Mouse (Mus musculus) MEL (cell line): Measurements from ENCODE around the gene Epha10. TPM values are rescaled to one million over a fixed set of nuclear protein-coding genes. Genes with fewer than 3 reads are reported as not detected.

Source experiments
- DNase-seq: peaks from one replicate; pipeline ENCODE4 v3.0.0; 2011; ENCODE audit warnings: low read depth, low spot score
- H3K27ac ChIP-seq: 2 replicates; pipeline ENCODE4 v1.5.1; 2012; ENCODE audit warnings: low read depth, mild to moderate bottlenecking, control low read depth, low read length, moderate library complexity; ENCODE audit not compliant: control insufficient read depth
- H3K27me3 ChIP-seq, 2 experiments: fragments of 150-350 bp in 1 of 2; sonication (generic) in 1 of 2; 2 replicates each; pipeline ENCODE4 v1.6.1; 2012; ENCODE audit warnings: low read length in 2 of 2, mild to moderate bottlenecking in 2 of 2, improper control_type of control experiment in 1 of 2, moderate library complexity in 1 of 2; ENCODE audit not compliant: insufficient read depth in 2 of 2, control insufficient read depth in 1 of 2
- H3K36me3 ChIP-seq, 2 experiments: 2 replicates each; pipeline ENCODE4 v1.6.1; 2012 to 2014; ENCODE audit warnings: low read length in 2 of 2, improper control_type of control experiment in 1 of 2, inconsistent platforms in 1 of 2, mild to moderate bottlenecking in 1 of 2; ENCODE audit not compliant: insufficient read depth in 2 of 2, control insufficient read depth in 1 of 2
- H3K4me1 ChIP-seq, 2 experiments: fragments of 150-350 bp in 1 of 2; sonication (generic) in 1 of 2; 2 replicates each; pipeline ENCODE4 v1.6.1; 2012; ENCODE audit warnings: low read length in 2 of 2, improper control_type of control experiment in 1 of 2, mild to moderate bottlenecking in 1 of 2; ENCODE audit not compliant: insufficient read depth in 2 of 2, control insufficient read depth in 1 of 2
- H3K4me3 ChIP-seq, 2 experiments: fragments of 150-350 bp in 1 of 2; sonication (generic) in 1 of 2; 2 replicates each; pipeline ENCODE4 v1.5.1; 2012; ENCODE audit warnings: low read depth in 2 of 2, low read length in 2 of 2, mild to moderate bottlenecking in 2 of 2, moderate library complexity in 2 of 2, control low read depth in 1 of 2, improper control_type of control experiment in 1 of 2; ENCODE audit not compliant: control insufficient read depth in 1 of 2, insufficient read depth in 1 of 2
- H3K79me2 ChIP-seq: 2 replicates; pipeline ENCODE4 v1.6.1; 2012; ENCODE audit warnings: mild to moderate bottlenecking, low read length, moderate library complexity; ENCODE audit not compliant: control insufficient read depth, poor library complexity, insufficient read depth
- H3K9ac ChIP-seq: 2 replicates; pipeline ENCODE4 v1.6.1; 2012; ENCODE audit warnings: low read depth, mild to moderate bottlenecking, control low read depth, low read length, moderate library complexity; ENCODE audit not compliant: control insufficient read depth, poor library complexity, severe bottlenecking
- H3K9me3 ChIP-seq: fragments of 150-350 bp; sonication (generic); replicated peaks from 2 replicates; pipeline ENCODE4 v1.6.1; 2012; ENCODE audit warnings: mild to moderate bottlenecking, low read length, improper control_type of control experiment, moderate library complexity; ENCODE audit not compliant: insufficient read depth
- CHD2 ChIP-seq: IDR thresholded peaks from 2 replicates; pipeline ENCODE4 v1.6.1; 2011; ENCODE audit warnings: low read length, improper control_type of control experiment
- E2F4 ChIP-seq: IDR thresholded peaks from 2 replicates; pipeline ENCODE4 v1.6.1; 2011; ENCODE audit warnings: low read depth, low read length, improper control_type of control experiment, borderline replicate concordance
- ELF1 ChIP-seq: IDR thresholded peaks from 2 replicates; pipeline ENCODE4 v1.6.1; 2014; ENCODE audit warnings: low read depth, mild to moderate bottlenecking, inconsistent platforms, low read length, improper control_type of control experiment, moderate library complexity
- EP300 ChIP-seq, 2 experiments: IDR thresholded peaks; 2 replicates each; pipeline ENCODE4 v1.6.1; 2011; ENCODE audit warnings: improper control_type of control experiment in 2 of 2, low read length in 2 of 2, low read depth in 1 of 2, mild to moderate bottlenecking in 1 of 2
- GABPA ChIP-seq: IDR thresholded peaks from 2 replicates; pipeline ENCODE4 v1.6.1; 2012; ENCODE audit warnings: low read depth, mild to moderate bottlenecking, inconsistent platforms, low read length, improper control_type of control experiment, moderate library complexity
- GATA1 ChIP-seq: IDR thresholded peaks from 2 replicates; pipeline ENCODE4 v1.6.1; 2011; ENCODE audit warnings: low read depth, low read length, improper control_type of control experiment
- HCFC1 ChIP-seq: IDR thresholded peaks from 2 replicates; pipeline ENCODE4 v1.6.1; 2012; ENCODE audit warnings: low read depth, mild to moderate bottlenecking, inconsistent platforms, low read length, improper control_type of control experiment, moderate library complexity
- MAFK ChIP-seq: IDR thresholded peaks from 2 replicates; pipeline ENCODE4 v1.6.1; 2011; ENCODE audit warnings: low read depth, mild to moderate bottlenecking, low read length, improper control_type of control experiment, borderline replicate concordance
- MAZ ChIP-seq: IDR thresholded peaks from 2 replicates; pipeline ENCODE4 v1.6.1; 2012; ENCODE audit warnings: low read depth, mild to moderate bottlenecking, inconsistent platforms, low read length, improper control_type of control experiment
- MXI1 ChIP-seq: IDR thresholded peaks from 2 replicates; pipeline ENCODE4 v1.6.1; 2011; ENCODE audit warnings: mild to moderate bottlenecking, low read depth, low read length, improper control_type of control experiment
- MYB ChIP-seq: IDR thresholded peaks from 2 replicates; pipeline ENCODE4 v1.6.1; 2011; ENCODE audit warnings: mild to moderate bottlenecking, low read depth, low read length, improper control_type of control experiment
- MYC ChIP-seq: IDR thresholded peaks from 2 replicates; pipeline ENCODE4 v1.6.1; 2011; ENCODE audit warnings: low read depth, mild to moderate bottlenecking, low read length, improper control_type of control experiment, moderate library complexity
- NELFE ChIP-seq: IDR thresholded peaks from 2 replicates; pipeline ENCODE4 v1.6.1; 2011; ENCODE audit warnings: low read depth, low read length, improper control_type of control experiment
- NRF1 ChIP-seq: IDR thresholded peaks from 2 replicates; pipeline ENCODE4 v1.6.1; 2014; ENCODE audit warnings: low read depth, mild to moderate bottlenecking, inconsistent platforms, low read length, improper control_type of control experiment, moderate library complexity; ENCODE audit not compliant: poor library complexity, insufficient read depth, severe bottlenecking
- POLR2AphosphoS2 ChIP-seq: IDR thresholded peaks from 2 replicates; pipeline ENCODE4 v1.6.1; 2011; ENCODE audit warnings: low read length, improper control_type of control experiment
- POLR2AphosphoS5 ChIP-seq: IDR thresholded peaks from 2 replicates; pipeline ENCODE4 v1.6.1; 2012; ENCODE audit warnings: low read depth, borderline replicate concordance, mild to moderate bottlenecking, inconsistent platforms, low read length, moderate library complexity, mixed read lengths
- RAD21 ChIP-seq: IDR thresholded peaks from 2 replicates; pipeline ENCODE4 v1.6.1; 2011; ENCODE audit warnings: mild to moderate bottlenecking, low read depth, low read length, improper control_type of control experiment
- RCOR1 ChIP-seq: IDR thresholded peaks from 2 replicates; pipeline ENCODE4 v1.6.1; 2012; ENCODE audit warnings: low read depth, mild to moderate bottlenecking, inconsistent platforms, low read length, improper control_type of control experiment
- SIN3A ChIP-seq: IDR thresholded peaks from 2 replicates; pipeline ENCODE4 v1.6.1; 2012; ENCODE audit warnings: low read length, improper control_type of control experiment, inconsistent platforms
- SMC3 ChIP-seq: IDR thresholded peaks from 2 replicates; pipeline ENCODE4 v1.6.1; 2011; ENCODE audit warnings: low read depth, low read length, improper control_type of control experiment
- TAL1 ChIP-seq: IDR thresholded peaks from 2 replicates; pipeline ENCODE4 v1.6.1; 2012; ENCODE audit warnings: mild to moderate bottlenecking, inconsistent platforms, low read length, moderate library complexity, mixed read lengths
- TCF12 ChIP-seq: IDR thresholded peaks from 2 replicates; pipeline ENCODE4 v1.6.1; 2014; ENCODE audit warnings: low read depth, mild to moderate bottlenecking, inconsistent platforms, low read length, improper control_type of control experiment, moderate library complexity
- USF1 ChIP-seq: IDR thresholded peaks from 2 replicates; pipeline ENCODE4 v1.6.1; 2014; ENCODE audit warnings: low read depth, mild to moderate bottlenecking, inconsistent platforms, low read length, improper control_type of control experiment, moderate library complexity
- USF2 ChIP-seq, 2 experiments: IDR thresholded peaks; 2 replicates each; pipeline ENCODE4 v1.6.1; 2011 to 2012; ENCODE audit warnings: improper control_type of control experiment in 2 of 2, low read length in 2 of 2, borderline replicate concordance in 1 of 2, inconsistent platforms in 1 of 2, low read depth in 1 of 2, mild to moderate bottlenecking in 1 of 2; ENCODE audit not compliant: insufficient read depth in 1 of 2
- ZC3H11A ChIP-seq: IDR thresholded peaks from 2 replicates; pipeline ENCODE4 v1.6.1; 2012; ENCODE audit warnings: low read depth, mild to moderate bottlenecking, inconsistent platforms, low read length, improper control_type of control experiment
- ZKSCAN1 ChIP-seq: IDR thresholded peaks from 2 replicates; pipeline ENCODE4 v1.6.1; 2012; ENCODE audit warnings: low read depth, mild to moderate bottlenecking, inconsistent platforms, low read length, improper control_type of control experiment, moderate library complexity
- ZMIZ1 ChIP-seq: IDR thresholded peaks from 2 replicates; pipeline ENCODE4 v1.6.1; 2012; ENCODE audit warnings: low read depth, mild to moderate bottlenecking, inconsistent platforms, low read length, improper control_type of control experiment, moderate library complexity
- ZNF384 ChIP-seq: IDR thresholded peaks from 2 replicates; pipeline ENCODE4 v1.6.1; 2012; ENCODE audit warnings: low read depth, mild to moderate bottlenecking, inconsistent platforms, low read length, improper control_type of control experiment
- polyA plus RNA-seq, 2 experiments: library from polyadenylated mRNA; stranded (reverse) in 1 of 2; unstranded in 1 of 2; fragments of >175 nt in 1 of 2; fragments of >200 nt in 1 of 2; gene quantifications; 2 replicates each; pipeline versions ENCODE4 v1.2.1 to v1.2.4; 2012; ENCODE audit warnings: low replicate concordance in 2 of 2, low read depth in 1 of 2; ENCODE audit not compliant: insufficient read length in 2 of 2, insufficient read depth in 1 of 2, missing spikeins in 1 of 2
- total RNA-seq: library from RNA; depleted of rRNA; stranded (reverse); fragments of 300-350 nt; gene quantifications from 2 replicates; pipeline ENCODE4 v1.2.3, GENCODE M21; 2012

Gene Epha10
- total and polyA plus RNA-seq, 3 experiments = not detected

DNA sequence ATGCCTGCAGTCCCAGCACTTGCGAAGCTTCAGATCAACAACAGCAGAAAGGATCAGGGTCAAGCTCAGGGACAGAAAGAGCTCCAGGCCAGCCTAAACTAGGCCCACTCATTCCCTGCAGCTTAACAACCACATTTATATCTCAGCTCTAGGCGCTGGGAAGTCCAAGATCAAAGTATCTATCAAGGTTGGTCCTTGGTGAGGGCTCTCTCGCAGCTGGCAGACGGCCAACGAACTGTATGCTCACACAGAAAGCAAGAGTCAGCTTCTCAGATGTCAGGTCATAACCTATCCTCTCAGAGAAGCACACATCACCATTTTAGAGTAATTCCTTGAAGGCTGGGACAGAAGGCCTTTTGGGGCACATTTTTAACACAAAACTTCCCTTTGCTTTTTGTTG lies 22.3 kb upstream of the Epha10 start:
- Histone ChIP-seq H3K9ac (no peak overlapping the region), H3K27me3 (no peaks in the 10 kb centered on the region), H3K4me3 (no peak overlapping the region), H3K36me3 (peaks cover 0 to 12% of the 10 kb centered on the region in 2 experiments; a peak in 2 of 4 replicates), H3K4me1 (no peaks in the 10 kb centered on the region), H3K9me3 (no peaks in the 10 kb centered on the region), H3K27ac (no peak overlapping the region), H3K79me2 (peaks cover 4% of the 10 kb centered on the region; the same call in 1 of the 2 replicates)
- TF ChIP-seq ELF1 (no peak), HCFC1 (no peak), GATA1 (no peak), RCOR1 (no peak), E2F4 (no peak), ZNF384 (no peak), SMC3 (no peak), MXI1 (no peak), RAD21 (no peak), MAZ (no peak), POLR2AphosphoS2 (no peak), TCF12 (no peak), MYC (no peak), USF1 (no peak), NELFE (no peak), USF2 (IDR thresholded peaks at IDR 0.05; ENCODE audit: borderline replicate concordance in 1 of 2, insufficient read depth in 1 of 2, low read depth in 1 of 2, low read length in 2 of 2) (no peak), TAL1 (no peak), GABPA (no peak)
- no peak for DNase-seq

DNA sequence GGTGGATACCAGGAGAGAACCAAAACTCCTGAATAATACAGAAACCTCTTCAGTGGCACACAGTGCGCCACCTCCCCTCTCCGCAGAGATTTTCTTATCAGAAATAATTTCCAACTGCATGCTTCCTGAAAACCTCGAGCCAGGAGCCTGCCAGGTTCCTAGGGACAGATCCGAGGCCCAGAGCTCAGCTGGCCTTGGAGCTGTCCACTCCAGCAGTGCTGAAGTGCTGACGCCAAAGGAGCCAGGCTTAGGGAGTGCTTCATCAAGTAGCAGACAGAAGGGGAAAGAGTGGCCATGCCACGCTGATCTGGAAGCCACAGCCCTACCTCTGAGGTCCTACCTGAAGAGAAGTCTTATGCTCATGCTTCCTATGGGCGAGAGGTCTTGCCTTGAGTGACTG lies 20.3 kb upstream of the Epha10 start:
- H3K36me3 ChIP-seq = no peaks in the 10 kb centered on the region
- no peaks in the 10 kb centered on the region for H3K4me1 ChIP-seq
- no peaks in the 10 kb centered on the region for H3K79me2 ChIP-seq
- H3K27me3 ChIP-seq = no peaks in the 10 kb centered on the region
- no peak overlapping the region for H3K9ac ChIP-seq
- DNase-seq = peak; percentile 71
- no peaks in the 10 kb centered on the region for H3K9me3 ChIP-seq
- TF ChIP-seq RAD21 = no peak
- TF ChIP-seq MYB = no peak
- TF ChIP-seq GABPA = no peak
- no peak for TF ChIP-seq ZMIZ1
- TF ChIP-seq POLR2AphosphoS5 = no peak
- TF ChIP-seq MAFK = no peak
- no peak for TF ChIP-seq E2F4
- no peak for TF ChIP-seq POLR2AphosphoS2
- no peak for TF ChIP-seq ZKSCAN1
- no peak for TF ChIP-seq NRF1
- TF ChIP-seq MYC = no peak
- no peak for TF ChIP-seq MAZ
- TF ChIP-seq HCFC1 = no peak
- TF ChIP-seq NELFE = no peak
- TF ChIP-seq MXI1 = peak; percentile 63
- no peak for TF ChIP-seq TAL1
- TF ChIP-seq ELF1 = no peak
- TF ChIP-seq USF2 (IDR thresholded peaks at IDR 0.05; ENCODE audit: borderline replicate concordance in 1 of 2, insufficient read depth in 1 of 2, low read depth in 1 of 2, low read length in 2 of 2) = no peak
- no peak for TF ChIP-seq EP300 (IDR thresholded peaks at IDR 0.05; ENCODE audit: low read depth in 1 of 2, low read length in 2 of 2)
- no peak for TF ChIP-seq ZC3H11A
- TF ChIP-seq SIN3A = peak; percentile 97
- no peak for TF ChIP-seq RCOR1
- TF ChIP-seq SMC3 = peak; percentile 7; the same call in 1 of the 2 replicates
- no peak for TF ChIP-seq CHD2
- H3K4me3 ChIP-seq = no peak overlapping the region
- no peak overlapping the region for H3K27ac ChIP-seq
